Mouse (Mus musculus): Measurements from ENCODE around the gene 1500015O10Rik. TPM values are rescaled to one million over a fixed set of nuclear protein-coding genes. Genes with fewer than 3 reads are reported as not detected.

Gene 1500015O10Rik
- polyA plus RNA-seq (2017; shearing (Covaris generic)): under 1 TPM; 0.23 to 0.64 TPM

GRCm38 (mm10) chr1:43730491-43730924 is at the start of gene 1500015O10Rik:
Gene 1500015O10Rik, plus strand, starts transcription at chr1:43730602.

Other genes starting within 250 kb of the 1500015O10Rik start
- 10 to 100 TPM; 14.2 to 15.0 TPM for gene Uxs1, start 97.2 kb downstream of the 1500015O10Rik start, polyA plus RNA-seq (2017; shearing (Covaris generic))
- 100 to 1,000 TPM; 138 to 141 TPM for gene Tpp2, start 203.0 kb downstream of the 1500015O10Rik start, polyA plus RNA-seq (2017; shearing (Covaris generic))

Measured in inflammation-experienced regulatory T-cells (primary cell).